Mouse (Mus musculus): ENCODE data around the gene Pdzd4.

DNA sequence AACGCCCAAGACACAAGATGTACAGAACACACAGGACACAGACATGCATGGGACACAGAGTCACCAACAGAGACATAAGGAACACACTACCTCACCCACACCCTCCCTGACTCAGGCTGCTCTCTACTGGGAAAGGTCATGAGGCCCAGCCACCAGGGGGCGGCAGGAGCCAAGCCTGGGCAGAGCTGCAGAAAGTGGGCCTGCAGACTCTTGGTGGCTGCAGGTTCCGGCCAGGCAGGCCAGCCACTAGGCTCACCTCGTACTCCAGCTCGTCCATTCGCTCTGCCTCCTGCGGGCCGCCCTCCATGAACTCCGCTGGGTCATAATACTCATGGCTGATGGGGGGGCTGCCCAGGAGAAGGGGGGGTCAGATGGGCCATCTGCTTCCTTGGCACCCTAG, 26.3 kb downstream of the Pdzd4 start:
- TF ChIP-seq POLR2A (IDR thresholded peaks at IDR 0.05; ENCODE audit: borderline replicate concordance, control insufficient read depth, low read depth, low read length) (no peak), CTCF (IDR thresholded peaks at IDR 0.05; ENCODE audit: control insufficient read depth, insufficient read depth, low read length) (peak; percentile 85)

Measured in bone marrow, adult 2 months (tissue).